Mouse (Mus musculus) kidney, embryonic 15.5 days (tissue): ENCODE measurements around the gene Gtf2f1. TPM values are rescaled to one million over a fixed set of nuclear protein-coding genes. Genes with fewer than 3 reads are reported as not detected.
A peak's percentile ranks its signal among the peaks of the same experiment; 100 is the strongest.

Experiments used
- ATAC-seq: fragments of 200-750 bp; cut with Nextera tagmentation; replicated peaks from 2 replicates; pipeline ENCODE4 v1.8.0; 2017; ENCODE audit warnings: moderate TSS enrichment; ENCODE audit not compliant: low FRiP score
- H3K27ac ChIP-seq: fragments of 300-500 bp; sonication (generic); 2 replicates; pipeline ENCODE4 v1.5.1; 2015; ENCODE audit warnings: mild to moderate bottlenecking, inconsistent platforms
- H3K27me3 ChIP-seq: fragments of 300-500 bp; sonication (generic); 2 replicates; pipeline ENCODE4 v1.6.1; 2015; ENCODE audit warnings: inconsistent platforms
- H3K36me3 ChIP-seq: fragments of 300-500 bp; sonication (generic); 2 replicates; pipeline ENCODE4 v1.6.1; 2015; ENCODE audit warnings: inconsistent platforms
- H3K4me1 ChIP-seq: fragments of 300-500 bp; sonication (generic); 2 replicates; pipeline ENCODE4 v1.6.1; 2015; ENCODE audit warnings: inconsistent platforms
- H3K4me2 ChIP-seq: fragments of 300-500 bp; sonication (generic); 2 replicates; pipeline ENCODE4 v1.6.1; 2015; ENCODE audit warnings: moderate library complexity, mild to moderate bottlenecking, inconsistent platforms
- H3K4me3 ChIP-seq: fragments of 300-500 bp; sonication (generic); replicated peaks from 2 replicates; pipeline ENCODE4 v1.5.1; 2015; ENCODE audit warnings: mild to moderate bottlenecking, inconsistent platforms
- H3K9ac ChIP-seq: fragments of 300-500 bp; sonication (generic); 2 replicates; pipeline ENCODE4 v1.6.1; 2015; ENCODE audit warnings: mild to moderate bottlenecking, inconsistent platforms
- H3K9me3 ChIP-seq: fragments of 300-500 bp; sonication (generic); replicated peaks from 2 replicates; pipeline ENCODE4 v1.6.1; 2016; ENCODE audit warnings: inconsistent platforms
- WGBS: fragments of 180-500 bp; shearing (Covaris S2); methylation state at CpG from one replicate; pipeline ENCODE4 v1.1.7; 2015; ENCODE audit warnings: mixed read lengths; 5-methylcytosine and 5-hydroxymethylcytosine counted together
- polyA plus RNA-seq: library from polyadenylated mRNA; unstranded; fragments of >200 nt; fragmentation: Nextera tagmentation; extraction: Ambion mirVana; gene quantifications from 2 replicates; pipeline ENCODE4 v1.2.1, GENCODE M21; 2015

The Gtf2f1 gene
- polyA plus RNA-seq, 1 experiment from 2014 or later: 70.3 TPM

DNA sequence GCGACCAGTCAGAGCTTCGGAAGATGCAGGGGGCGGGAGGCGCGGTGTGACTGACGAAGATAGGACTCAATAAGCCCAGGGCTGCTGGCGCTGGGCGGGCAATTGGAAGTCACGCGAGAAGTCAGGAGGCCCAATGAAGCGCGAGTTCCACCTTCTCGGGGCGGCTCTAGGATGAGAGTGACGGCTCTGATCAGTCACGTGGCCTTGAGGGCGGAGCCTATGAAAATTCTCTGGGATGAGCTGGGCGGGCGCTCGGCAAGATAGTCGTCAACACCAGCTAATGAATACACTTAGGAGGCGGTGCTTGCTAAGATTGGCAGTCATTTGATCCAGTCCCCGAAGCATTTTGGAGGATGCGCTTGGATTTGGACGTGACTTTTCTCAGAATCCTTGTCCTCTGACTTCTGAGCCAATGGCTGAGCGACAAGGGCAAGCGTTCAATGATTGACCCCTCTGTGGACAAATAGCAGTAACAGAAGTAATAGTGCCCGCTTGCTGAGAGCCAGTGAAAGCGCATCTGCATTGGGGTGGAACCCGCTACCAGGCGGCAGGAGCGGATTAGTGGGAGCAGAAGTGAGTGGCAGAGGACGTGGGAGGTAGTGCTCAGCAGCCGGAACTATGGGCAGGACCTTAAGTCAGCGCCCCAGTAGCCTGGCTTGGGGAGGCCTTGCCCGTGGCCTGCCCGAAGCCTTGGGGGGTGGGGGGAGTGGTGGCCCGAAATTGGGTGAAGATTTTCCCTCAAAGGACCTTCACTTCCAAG lies 20.8 kb upstream of the Gtf2f1 start:
- peak overlapping the region; percentile 97 for H3K4me3 ChIP-seq
- no peaks in the 10 kb centered on the region for H3K9me3 ChIP-seq
- H3K27me3 ChIP-seq: no peaks in the 10 kb centered on the region; the same call in 1 of the 2 replicates
- peak; percentile 95 for ATAC-seq
- under 1% methylated on average over 38 of the region's 38 CpGs for WGBS
- H3K36me3 ChIP-seq: peaks cover 21% of the 10 kb centered on the region
- H3K4me1 ChIP-seq: peaks cover 28% of the 10 kb centered on the region
- H3K27ac ChIP-seq: peak overlapping the region; percentile 91
- peak overlapping the region; percentile 66 for H3K4me2 ChIP-seq
- H3K9ac ChIP-seq: peak overlapping the region; percentile 50

DNA sequence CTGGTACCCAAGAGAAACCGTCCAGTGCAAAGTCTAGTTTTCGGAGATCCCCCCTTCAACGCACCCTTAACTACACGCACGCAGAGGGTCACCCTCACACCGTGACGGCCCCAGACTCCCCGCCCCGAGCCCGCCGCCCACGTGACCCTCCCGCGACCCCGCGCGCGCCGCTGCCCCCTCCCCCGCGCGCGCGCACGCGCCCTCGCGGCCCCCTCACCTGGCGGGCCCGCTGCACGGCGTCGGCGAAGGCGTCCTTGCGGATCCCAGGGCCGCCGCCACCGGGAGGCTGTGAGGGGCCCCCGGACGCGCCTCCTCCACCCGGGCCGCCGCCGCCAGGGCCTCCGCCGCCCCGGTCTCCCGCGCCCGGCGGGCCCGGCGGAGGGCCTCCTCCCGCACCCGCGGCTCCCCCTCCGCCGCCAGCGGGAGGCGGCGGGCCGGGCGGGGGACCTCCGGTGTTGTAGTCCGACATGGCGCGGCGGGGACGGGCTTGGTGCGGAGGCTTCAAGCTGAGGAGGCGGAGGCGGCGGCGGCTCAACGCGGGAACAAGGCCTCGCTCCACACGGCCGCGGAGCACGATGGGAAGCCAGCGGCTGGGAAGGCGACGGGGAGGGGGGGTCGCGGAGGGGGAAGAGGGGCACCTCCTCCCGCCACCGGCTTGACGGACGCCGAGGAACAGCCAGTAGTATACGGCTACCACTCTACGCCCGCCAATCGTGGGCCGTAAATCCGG lies 20.0 kb upstream of the Gtf2f1 start, which contains the start of gene Khsrp:
Gene Khsrp (minus strand): TSS at position 592 of the 730 bp plus-strand sequence.
- ATAC-seq: no peak
- H3K9ac ChIP-seq: peak within 1 kb of the TSS; percentile 100
- no peaks in the 10 kb centered on the region; the same call in 1 of the 2 replicates for H3K27me3 ChIP-seq
- peaks cover 28% of the 10 kb centered on the region for H3K4me1 ChIP-seq
- H3K36me3 ChIP-seq: peaks cover 29% of the 10 kb centered on the region
- H3K27ac ChIP-seq: peak within 1 kb of the TSS; percentile 93
- peak within 1 kb of the TSS; percentile 97 for H3K4me3 ChIP-seq
- under 1% methylated on average over 83 of the region's 99 CpGs for WGBS
- H3K4me2 ChIP-seq: peak within 1 kb of the TSS; percentile 87
- H3K9me3 ChIP-seq: no peaks in the 10 kb centered on the region

DNA sequence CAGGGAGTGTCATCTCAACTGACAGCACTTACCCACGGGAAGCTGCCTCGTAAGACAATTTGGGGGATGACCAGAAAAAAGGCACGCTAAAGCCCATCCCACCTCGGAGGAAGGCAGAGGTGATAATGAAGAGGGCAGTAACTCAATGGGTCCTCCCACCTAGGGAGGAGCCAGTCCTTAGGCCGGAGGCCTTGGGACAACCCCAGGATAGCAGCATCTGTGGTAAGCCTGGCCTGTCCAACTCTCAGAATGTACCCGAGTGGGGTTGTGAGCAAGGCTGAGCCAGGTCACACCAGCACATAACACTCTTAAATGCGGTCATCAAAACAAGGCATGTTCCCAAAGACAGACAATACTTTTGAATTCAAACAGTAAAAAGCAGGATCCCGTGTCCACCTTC lies 18.6 kb upstream of the Gtf2f1 start:
- no peak for ATAC-seq
- H3K4me1 ChIP-seq: peaks cover 28% of the 10 kb centered on the region
- no peaks in the 10 kb centered on the region for H3K27me3 ChIP-seq
- H3K4me3 ChIP-seq: peak overlapping the region; percentile 97
- H3K9ac ChIP-seq: peak overlapping the region; percentile 100
- H3K36me3 ChIP-seq: peaks cover 43% of the 10 kb centered on the region
- H3K9me3 ChIP-seq: no peaks in the 10 kb centered on the region
- peak overlapping the region; percentile 93; the same call in 1 of the 2 replicates for H3K27ac ChIP-seq
- WGBS: 21% methylated on average over 8 of the region's 8 CpGs
- H3K4me2 ChIP-seq: peak overlapping the region; percentile 87

DNA sequence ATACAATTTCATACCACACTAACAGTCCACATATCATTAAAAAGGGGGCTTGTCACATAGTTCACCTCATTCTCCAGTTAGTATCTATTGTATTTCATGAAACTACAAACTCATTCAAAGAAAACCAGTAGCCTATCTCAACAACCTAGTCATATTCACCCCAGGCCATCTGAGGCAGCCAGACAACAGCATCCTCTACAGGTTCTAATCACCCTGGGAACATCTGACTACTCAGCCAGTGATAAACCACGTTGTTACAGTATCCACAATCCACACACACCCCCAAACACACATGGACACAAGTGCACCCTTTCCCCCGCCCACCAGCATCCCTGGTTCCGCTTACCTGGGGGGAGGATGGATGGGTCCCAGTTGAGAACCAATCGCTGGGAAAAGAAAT lies 16.4 kb upstream of the Gtf2f1 start:
- H3K9me3 ChIP-seq: no peaks in the 10 kb centered on the region
- no peak overlapping the region for H3K4me3 ChIP-seq
- ATAC-seq: no peak
- no peak overlapping the region for H3K27ac ChIP-seq
- no peak overlapping the region for H3K4me2 ChIP-seq
- WGBS: 92% methylated on average over 4 of the region's 4 CpGs
- H3K27me3 ChIP-seq: no peaks in the 10 kb centered on the region
- H3K4me1 ChIP-seq: peaks cover 26% of the 10 kb centered on the region
- no peak overlapping the region for H3K9ac ChIP-seq
- H3K36me3 ChIP-seq: peaks cover 65% of the 10 kb centered on the region

DNA sequence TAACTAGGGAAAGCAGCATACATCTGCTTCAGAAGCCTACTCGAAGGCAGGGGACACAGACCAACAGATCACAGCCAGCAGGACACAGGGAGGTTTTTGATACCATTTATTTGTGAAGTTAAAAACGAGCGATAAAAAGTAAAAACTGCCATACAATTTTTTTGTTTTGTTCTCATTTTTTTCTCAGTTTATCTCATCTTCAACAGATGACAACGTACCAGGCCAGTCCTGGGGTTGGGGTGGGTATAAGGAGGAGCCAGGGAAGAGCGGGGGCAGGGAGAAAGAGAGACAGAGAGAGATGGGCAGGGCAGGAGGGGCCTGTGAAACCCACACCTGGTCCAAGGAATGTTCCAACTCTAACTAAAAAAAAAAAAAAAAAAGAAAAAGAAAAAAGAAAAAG lies 9.9 kb upstream of the Gtf2f1 start:
- Histone ChIP-seq H3K27ac (no peak overlapping the region), H3K9ac (no peak overlapping the region), H3K4me2 (no peak overlapping the region), H3K27me3 (no peaks in the 10 kb centered on the region), H3K36me3 (peaks cover 67% of the 10 kb centered on the region), H3K4me3 (no peak overlapping the region), H3K9me3 (no peaks in the 10 kb centered on the region), H3K4me1 (no peaks in the 10 kb centered on the region)
- WGBS: 88% methylated on average over 5 of the region's 5 CpGs
- ATAC-seq: no peak

DNA sequence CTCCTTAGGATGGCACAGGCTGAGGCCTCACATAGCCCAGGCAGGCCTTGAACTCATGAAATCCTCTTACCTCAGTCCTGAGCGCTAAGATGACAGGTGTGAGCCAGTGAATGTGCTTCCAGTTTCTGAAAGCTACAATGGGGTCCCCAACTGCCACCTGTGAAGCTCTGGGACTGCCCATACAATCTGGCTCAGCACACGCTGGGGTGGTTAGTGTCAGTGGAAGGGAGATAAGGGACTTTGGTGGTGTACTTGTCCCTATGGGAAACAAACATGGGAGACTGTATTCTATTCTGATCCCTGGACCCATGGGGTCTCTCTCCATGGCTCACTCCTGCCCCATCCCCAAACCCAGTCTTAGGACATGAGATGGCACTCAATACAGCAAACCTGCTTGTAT lies 8.6 kb upstream of the Gtf2f1 start:
- no peak for ATAC-seq
- Histone ChIP-seq H3K27ac (no peak overlapping the region), H3K9me3 (no peaks in the 10 kb centered on the region), H3K4me3 (no peak overlapping the region), H3K27me3 (no peaks in the 10 kb centered on the region), H3K36me3 (peaks cover 54% of the 10 kb centered on the region), H3K4me1 (no peaks in the 10 kb centered on the region), H3K4me2 (no peak overlapping the region), H3K9ac (no peak overlapping the region)
- WGBS: 87% methylated on average over 2 of the region's 2 CpGs

DNA sequence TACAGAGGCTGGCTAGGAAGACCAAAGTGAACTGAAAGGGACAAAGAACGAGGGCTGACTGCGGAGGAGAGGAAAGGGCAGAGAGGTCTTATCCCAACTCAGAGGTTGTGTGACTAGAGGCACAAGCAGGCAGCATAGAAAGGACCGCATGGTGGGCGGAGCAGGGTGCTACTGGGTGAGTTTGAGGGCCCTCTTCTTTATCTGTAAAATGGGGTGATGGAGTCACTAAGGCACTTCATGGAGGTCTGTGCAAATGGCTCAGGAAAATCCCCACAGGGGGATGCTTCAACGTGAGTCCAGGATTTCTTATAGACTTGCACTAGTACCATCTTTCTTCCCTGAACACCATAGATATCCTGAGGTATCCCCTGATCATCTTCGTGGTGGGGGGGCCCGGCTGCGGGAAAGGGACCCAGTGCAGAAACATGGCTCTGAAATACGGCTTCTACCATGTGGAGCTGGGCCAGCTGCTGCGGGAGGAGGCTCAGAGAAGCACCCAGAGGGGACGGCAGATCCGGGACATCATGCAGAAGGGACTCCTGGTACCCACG lies 1.2 kb upstream of the Gtf2f1 start:
- Histone ChIP-seq H3K9ac (peak overlapping the region; percentile 65; the same call in 1 of the 2 replicates), H3K4me3 (peak overlapping the region; percentile 68), H3K27me3 (no peaks in the 10 kb centered on the region), H3K36me3 (peaks cover 17% of the 10 kb centered on the region), H3K9me3 (no peaks in the 10 kb centered on the region), H3K27ac (peak overlapping the region; percentile 94), H3K4me2 (peak overlapping the region; percentile 92), H3K4me1 (peaks cover 24% of the 10 kb centered on the region)
- 73% methylated on average over 13 of the region's 13 CpGs for WGBS
- 0 out of 2 replicates have a peak, but pooled peaks have one; percentile 2 for ATAC-seq

DNA sequence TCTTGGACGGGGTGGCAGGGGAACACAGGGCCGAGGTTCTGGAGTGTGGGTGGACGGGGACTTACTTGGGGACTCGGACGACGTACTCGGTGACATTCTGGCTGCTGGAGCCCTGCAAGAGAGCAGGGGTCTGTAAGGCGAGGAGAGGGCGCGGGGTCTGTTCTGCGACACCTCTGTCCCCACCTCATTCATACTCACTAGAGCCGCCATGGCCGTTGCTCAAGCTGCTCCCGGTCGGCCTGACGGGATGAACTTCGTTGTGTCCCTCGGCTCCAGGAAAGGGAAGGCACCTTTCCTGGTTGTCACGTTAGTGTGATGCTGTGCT lies 215 bp downstream of the Gtf2f1 start:
- Histone ChIP-seq H3K36me3 (peaks cover 32% of the 10 kb centered on the region), H3K27me3 (no peaks in the 10 kb centered on the region), H3K4me3 (peak overlapping the region; percentile 68), H3K27ac (peak overlapping the region; percentile 94), H3K4me1 (peaks cover 24% of the 10 kb centered on the region), H3K4me2 (peak overlapping the region; percentile 92), H3K9me3 (no peaks in the 10 kb centered on the region), H3K9ac (peak overlapping the region; percentile 65)
- peak; percentile 41 for ATAC-seq
- WGBS: 0% methylated on average over 19 of the region's 19 CpGs

DNA sequence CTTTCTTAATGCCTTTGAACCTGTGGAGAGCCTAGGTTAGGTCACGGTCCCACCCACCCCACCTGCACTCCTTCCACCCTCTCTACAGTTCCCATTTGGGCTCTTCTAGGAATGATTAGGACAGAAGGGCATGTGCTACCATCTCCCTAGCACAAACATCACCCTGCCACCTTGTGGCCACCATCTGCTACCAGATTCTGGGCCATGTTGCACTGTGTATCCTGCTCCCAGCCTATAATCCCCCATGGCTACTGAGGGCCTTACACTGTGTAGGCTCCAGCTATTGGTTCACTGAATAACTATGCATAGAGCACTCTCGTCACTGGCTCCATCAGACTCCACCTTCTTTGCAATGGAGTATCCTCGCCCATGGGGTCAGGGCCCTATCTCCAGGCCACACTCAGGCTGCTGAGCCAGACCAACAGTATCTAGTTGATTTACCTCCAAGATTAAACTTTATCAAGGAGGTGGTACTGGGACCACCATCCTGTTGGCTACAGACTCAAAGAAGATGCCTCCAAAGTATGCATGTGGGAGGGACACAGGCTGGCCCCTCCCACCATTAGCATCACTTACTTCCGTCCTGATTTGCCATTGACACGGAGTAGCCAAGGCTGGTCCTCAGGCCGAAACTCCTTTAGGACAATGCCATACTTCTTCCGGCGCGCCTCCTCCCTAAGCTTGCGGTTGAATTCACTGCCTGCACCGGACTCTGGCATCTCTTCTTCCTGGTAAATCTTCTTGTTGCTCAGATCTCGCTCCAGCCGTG lies 3.8 kb downstream of the Gtf2f1 start:
- no peak overlapping the region for H3K27ac ChIP-seq
- no peak for ATAC-seq
- H3K4me2 ChIP-seq: no peak overlapping the region
- peaks cover 21% of the 10 kb centered on the region for H3K4me1 ChIP-seq
- H3K9me3 ChIP-seq: no peaks in the 10 kb centered on the region
- H3K9ac ChIP-seq: no peak overlapping the region
- no peak overlapping the region for H3K4me3 ChIP-seq
- H3K36me3 ChIP-seq: peaks cover 67% of the 10 kb centered on the region
- no peaks in the 10 kb centered on the region for H3K27me3 ChIP-seq
- WGBS: 94% methylated on average over 13 of the region's 13 CpGs

DNA sequence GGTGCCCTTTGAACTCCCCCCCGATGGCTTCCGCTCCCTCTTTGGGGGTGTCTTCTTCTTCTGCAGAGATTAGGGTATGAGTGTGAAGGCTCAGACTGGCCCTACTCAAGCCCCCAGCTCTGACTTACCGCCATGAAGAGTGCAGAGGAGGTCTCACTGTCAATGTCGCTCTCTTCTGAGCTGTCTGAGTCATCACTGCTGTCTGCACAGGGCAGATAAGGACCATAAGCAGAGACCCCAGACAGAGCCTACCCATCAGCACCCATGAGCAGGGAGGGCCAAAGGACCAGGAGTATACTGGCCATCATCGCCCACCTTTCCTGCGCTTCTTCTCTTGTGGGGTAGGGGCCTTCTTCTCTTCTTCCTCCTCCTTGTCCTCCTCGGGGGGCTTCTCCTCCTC lies 7.1 kb downstream of the Gtf2f1 start:
- no peaks in the 10 kb centered on the region for H3K4me1 ChIP-seq
- H3K27ac ChIP-seq: no peak overlapping the region
- H3K9ac ChIP-seq: no peak overlapping the region
- no peak overlapping the region for H3K4me3 ChIP-seq
- peaks cover 87% of the 10 kb centered on the region for H3K36me3 ChIP-seq
- whole genome bisulfite sequencing: 92% methylated on average over 7 of the region's 7 CpGs
- H3K27me3 ChIP-seq: no peaks in the 10 kb centered on the region
- no peak for ATAC-seq
- H3K4me2 ChIP-seq: no peak overlapping the region
- H3K9me3 ChIP-seq: no peaks in the 10 kb centered on the region

DNA sequence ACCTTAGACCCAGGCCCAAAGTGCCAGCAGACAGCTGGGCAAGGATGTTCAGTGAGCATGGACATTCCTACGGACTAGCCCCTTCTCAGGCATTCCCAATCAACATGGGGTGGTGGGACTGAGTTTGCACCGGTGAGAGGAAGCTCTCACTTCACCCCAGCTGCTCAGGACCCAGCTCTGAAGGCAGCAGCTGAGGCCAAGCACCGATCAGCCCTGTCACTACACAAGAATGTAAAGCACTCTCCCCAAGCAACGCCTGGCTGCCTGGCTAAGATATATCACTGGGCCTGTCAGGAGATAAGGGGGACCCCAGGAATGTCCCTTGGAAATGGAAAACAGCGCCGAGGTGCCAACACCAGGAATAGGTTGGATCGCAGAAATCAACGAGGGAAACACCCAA lies 9.9 kb downstream of the Gtf2f1 start:
- Histone ChIP-seq H3K27ac (no peak overlapping the region), H3K4me1 (peaks cover 10% of the 10 kb centered on the region), H3K9ac (no peak overlapping the region), H3K4me2 (no peak overlapping the region), H3K4me3 (no peak overlapping the region), H3K27me3 (no peaks in the 10 kb centered on the region), H3K9me3 (no peaks in the 10 kb centered on the region), H3K36me3 (peaks cover 69% of the 10 kb centered on the region)
- no peak for ATAC-seq
- 66% methylated on average over 8 of the region's 8 CpGs for WGBS
